Mouse (Mus musculus): Measurements from ENCODE around the gene Fas. TPM values are rescaled to one million over a fixed set of nuclear protein-coding genes. Genes with fewer than 3 reads are reported as not detected.

Fas gene
- polyA plus RNA-seq, 1 experiment from 2014 or later, result 10.6 TPM

GRCm38 (mm10) chr19:34292701-34293100 lies 2.2 kb downstream of the Fas start:
- no peak overlapping the region for H3K4me3 ChIP-seq (ENCODE audit: inconsistent target)
- no peaks in the 10 kb centered on the region for H3K79me2 ChIP-seq (ENCODE audit: inconsistent target)
- H3K27ac ChIP-seq, result no peak overlapping the region
- 88% methylated on average over 2 of the region's 2 CpGs for WGBS (ENCODE audit: missing documents)
- H3K36me3 ChIP-seq (ENCODE audit: inconsistent target), result no peaks in the 10 kb centered on the region

GRCm38 (mm10) chr19:34293376-34293947 lies 3.0 kb downstream of the Fas start:
- H3K4me3 ChIP-seq (ENCODE audit: inconsistent target), result no peak overlapping the region
- H3K36me3 ChIP-seq (ENCODE audit: inconsistent target), result no peaks in the 10 kb centered on the region
- WGBS (ENCODE audit: missing documents), result 100% methylated on average over 3 of the region's 3 CpGs
- no peak overlapping the region for H3K27ac ChIP-seq
- H3K79me2 ChIP-seq (ENCODE audit: inconsistent target), result no peaks in the 10 kb centered on the region

- no peak overlapping the region for H3K27ac ChIP-seq
- 94% methylated on average over 6 of the region's 6 CpGs for WGBS (ENCODE audit: missing documents)
- H3K79me2 ChIP-seq (ENCODE audit: inconsistent target), result no peaks in the 10 kb centered on the region
- no peaks in the 10 kb centered on the region for H3K36me3 ChIP-seq (ENCODE audit: inconsistent target)
- H3K4me3 ChIP-seq (ENCODE audit: inconsistent target), result no peak overlapping the region
Measured at GRCm38 (mm10) chr19:34295442-34295841, 5.0 kb downstream of the Fas start.

DNA sequence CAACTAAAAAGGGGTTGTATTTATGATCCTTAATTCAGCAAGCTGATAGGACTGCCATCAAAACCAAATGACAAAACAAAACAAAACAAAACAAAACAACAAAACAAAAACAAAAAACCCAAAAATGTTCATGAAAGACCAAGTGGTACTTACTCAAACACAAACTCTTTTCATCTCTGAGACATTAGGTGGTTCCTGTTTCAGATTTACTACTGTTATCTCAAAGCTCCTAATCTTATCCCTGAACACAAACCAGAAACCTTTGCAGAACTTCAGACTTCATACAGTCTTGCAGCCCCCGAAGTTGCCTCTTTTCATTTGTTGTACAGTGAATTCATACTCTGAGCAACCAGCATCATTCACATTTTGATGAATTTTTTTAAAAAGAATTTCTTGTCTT lies 8.1 kb downstream of the Fas start:
- 33% methylated on average over 1 of the region's 1 CpGs for WGBS (ENCODE audit: missing documents)
- H3K36me3 ChIP-seq (ENCODE audit: inconsistent target), result no peaks in the 10 kb centered on the region
- H3K79me2 ChIP-seq (ENCODE audit: inconsistent target), result no peaks in the 10 kb centered on the region
- H3K4me3 ChIP-seq (ENCODE audit: inconsistent target), result no peak overlapping the region
- H3K27ac ChIP-seq, result no peak overlapping the region

GRCm38 (mm10) chr19:34299229-34299628 lies 8.8 kb downstream of the Fas start:
- H3K27ac ChIP-seq, result no peak overlapping the region
- no peaks in the 10 kb centered on the region for H3K79me2 ChIP-seq (ENCODE audit: inconsistent target)
- H3K36me3 ChIP-seq (ENCODE audit: inconsistent target), result no peaks in the 10 kb centered on the region
- H3K4me3 ChIP-seq (ENCODE audit: inconsistent target), result no peak overlapping the region
- WGBS (ENCODE audit: missing documents), result 94% methylated on average over 4 of the region's 4 CpGs

DNA sequence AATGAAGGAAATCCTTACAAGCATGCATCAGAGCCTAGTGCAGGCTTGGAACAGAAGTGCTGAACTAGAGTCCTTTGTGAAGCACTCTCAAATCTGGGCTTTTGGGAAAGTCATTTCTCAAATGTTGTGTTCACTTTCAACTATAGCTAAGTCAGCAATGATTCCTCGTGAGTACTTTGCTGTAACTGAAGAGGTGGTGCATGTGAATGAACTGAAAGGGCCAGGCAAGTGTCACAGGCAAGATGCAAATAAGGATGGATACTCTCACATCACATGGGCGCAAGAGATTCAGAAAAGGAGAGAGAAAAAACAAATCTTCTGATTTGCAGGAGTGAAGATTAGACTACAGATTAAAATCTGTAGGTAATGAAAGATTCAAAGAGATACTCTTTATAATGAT lies 10.0 kb downstream of the Fas start:
- Histone ChIP-seq H3K4me3 (ENCODE audit: inconsistent target) (no peak overlapping the region), H3K79me2 (ENCODE audit: inconsistent target) (no peaks in the 10 kb centered on the region), H3K36me3 (ENCODE audit: inconsistent target) (no peaks in the 10 kb centered on the region), H3K27ac (no peak overlapping the region)
- 94% methylated on average over 2 of the region's 2 CpGs for WGBS (ENCODE audit: missing documents)

DNA sequence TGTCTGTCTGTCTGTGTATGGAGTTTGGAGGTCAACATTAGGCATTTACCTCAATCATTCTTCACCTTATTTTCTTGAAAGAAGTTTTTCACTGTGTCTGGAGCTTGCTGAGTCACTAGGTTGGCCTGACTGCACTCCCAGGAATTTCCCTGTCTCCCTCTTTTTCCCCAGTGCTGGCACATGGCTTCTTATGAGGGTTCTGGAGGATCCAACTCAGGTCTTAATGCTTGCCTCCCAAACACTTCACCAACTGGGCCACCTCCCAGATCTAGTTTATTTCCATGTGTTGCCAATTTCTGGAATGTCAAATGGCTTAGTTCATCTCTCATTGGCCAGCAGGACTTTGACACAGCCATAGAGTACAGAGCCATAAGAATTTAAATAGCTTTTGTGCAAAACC lies 14.5 kb downstream of the Fas start:
- H3K4me3 ChIP-seq (ENCODE audit: inconsistent target), result no peak overlapping the region
- peaks cover 8% of the 10 kb centered on the region; the same call in 1 of the 2 replicates for H3K36me3 ChIP-seq (ENCODE audit: inconsistent target)
- H3K27ac ChIP-seq, result no peak overlapping the region
- no peaks in the 10 kb centered on the region for H3K79me2 ChIP-seq (ENCODE audit: inconsistent target)

- no peak overlapping the region for H3K27ac ChIP-seq
- 90% methylated on average over 6 of the region's 6 CpGs for whole genome bisulfite sequencing (ENCODE audit: missing documents)
- no peaks in the 10 kb centered on the region for H3K79me2 ChIP-seq (ENCODE audit: inconsistent target)
- H3K4me3 ChIP-seq (ENCODE audit: inconsistent target), result no peak overlapping the region
- peaks cover 8% of the 10 kb centered on the region; the same call in 1 of the 2 replicates for H3K36me3 ChIP-seq (ENCODE audit: inconsistent target)
Measured at GRCm38 (mm10) chr19:34306794-34307193, 16.3 kb downstream of the Fas start.

DNA sequence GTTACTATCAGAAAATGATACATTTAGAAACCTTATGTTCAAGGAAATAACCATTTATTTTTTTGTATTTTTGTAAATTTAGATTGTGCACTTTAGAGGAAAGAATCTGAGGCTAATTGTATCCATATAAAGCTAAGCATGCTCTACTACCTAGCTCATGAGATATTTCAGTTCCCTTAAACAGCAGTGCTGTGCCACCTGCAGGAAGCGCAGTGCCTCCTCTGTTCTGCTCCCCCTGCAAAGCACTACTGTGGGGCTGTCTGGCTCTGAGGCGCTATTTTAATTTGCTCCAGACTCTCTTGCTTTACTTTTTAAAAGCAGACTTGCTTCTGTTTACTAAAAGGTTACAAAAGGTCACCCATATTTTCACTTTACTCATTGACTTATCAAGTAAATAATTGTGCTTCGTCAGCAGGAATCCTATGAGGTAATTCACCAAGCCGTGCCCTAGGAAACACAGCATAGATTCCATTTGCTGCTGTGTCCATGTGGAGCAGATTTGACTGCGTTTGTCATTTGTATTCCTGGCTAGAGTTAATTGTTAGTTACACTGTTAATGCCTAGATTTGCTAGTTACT lies 21.8 kb downstream of the Fas start:
- Histone ChIP-seq H3K27ac (no peak overlapping the region), H3K4me3 (ENCODE audit: inconsistent target) (no peak overlapping the region), H3K36me3 (ENCODE audit: inconsistent target) (peaks cover 6% of the 10 kb centered on the region; the same call in 1 of the 2 replicates), H3K79me2 (ENCODE audit: inconsistent target) (no peaks in the 10 kb centered on the region)
- 80% methylated on average over 5 of the region's 5 CpGs for WGBS (ENCODE audit: missing documents)

GRCm38 (mm10) chr19:34328051-34328450 lies 37.6 kb downstream of the Fas start:
- Histone ChIP-seq H3K79me2 (ENCODE audit: inconsistent target) (no peaks in the 10 kb centered on the region), H3K4me3 (ENCODE audit: inconsistent target) (no peak overlapping the region), H3K36me3 (ENCODE audit: inconsistent target) (no peaks in the 10 kb centered on the region), H3K27ac (no peak overlapping the region)
- 83% methylated on average over 3 of the region's 3 CpGs for WGBS (ENCODE audit: missing documents)

DNA sequence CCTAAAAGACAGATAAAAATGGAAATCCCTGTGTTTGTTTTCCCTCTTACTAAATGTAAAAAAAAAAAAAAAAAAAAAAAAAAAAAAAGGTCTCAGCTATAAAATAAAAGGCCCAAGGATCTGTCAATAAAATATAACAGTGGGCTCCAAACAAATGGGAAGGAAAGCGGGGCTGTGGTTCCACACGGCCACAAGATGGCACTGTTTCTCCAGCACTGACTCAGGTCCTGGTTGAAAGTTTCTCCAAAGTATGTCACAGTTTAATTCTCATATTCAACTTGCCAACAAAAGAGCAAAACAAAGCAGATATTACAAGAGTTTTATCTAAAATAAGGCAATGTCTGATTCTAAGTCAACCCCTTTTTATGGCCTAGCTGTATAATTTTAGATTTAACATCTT lies 43.8 kb downstream of the Fas start:
- H3K79me2 ChIP-seq (ENCODE audit: inconsistent target), result no peaks in the 10 kb centered on the region
- H3K27ac ChIP-seq, result no peak overlapping the region
- H3K36me3 ChIP-seq (ENCODE audit: inconsistent target), result no peaks in the 10 kb centered on the region
- H3K4me3 ChIP-seq (ENCODE audit: inconsistent target), result no peak overlapping the region
- WGBS (ENCODE audit: missing documents), result 0% methylated on average over 2 of the region's 2 CpGs

DNA sequence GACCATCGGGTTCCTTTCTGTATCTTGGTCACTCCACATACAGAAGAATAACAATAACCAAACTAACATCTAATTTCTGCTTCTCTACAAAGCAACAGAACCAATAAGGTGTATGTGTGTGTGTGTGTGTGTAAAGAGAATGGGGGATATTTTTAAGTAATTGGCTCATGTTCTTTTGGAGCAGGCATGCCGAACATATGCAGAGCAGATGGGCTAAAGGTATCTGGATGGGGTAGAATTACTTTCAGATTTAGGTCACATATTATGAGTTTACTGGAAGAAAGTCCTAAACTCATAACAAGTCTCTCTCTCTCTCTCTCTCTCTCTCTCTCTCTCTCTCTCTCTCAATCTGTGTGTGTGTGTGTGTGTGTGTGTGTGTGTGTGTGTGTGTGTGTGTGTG lies 54.2 kb downstream of the Fas start:
- H3K36me3 ChIP-seq (ENCODE audit: inconsistent target), result no peaks in the 10 kb centered on the region
- WGBS (ENCODE audit: missing documents), result 88% methylated on average over 2 of the region's 2 CpGs
- no peak overlapping the region for H3K27ac ChIP-seq
- no peak overlapping the region for H3K4me3 ChIP-seq (ENCODE audit: inconsistent target)
- H3K79me2 ChIP-seq (ENCODE audit: inconsistent target), result no peaks in the 10 kb centered on the region

DNA sequence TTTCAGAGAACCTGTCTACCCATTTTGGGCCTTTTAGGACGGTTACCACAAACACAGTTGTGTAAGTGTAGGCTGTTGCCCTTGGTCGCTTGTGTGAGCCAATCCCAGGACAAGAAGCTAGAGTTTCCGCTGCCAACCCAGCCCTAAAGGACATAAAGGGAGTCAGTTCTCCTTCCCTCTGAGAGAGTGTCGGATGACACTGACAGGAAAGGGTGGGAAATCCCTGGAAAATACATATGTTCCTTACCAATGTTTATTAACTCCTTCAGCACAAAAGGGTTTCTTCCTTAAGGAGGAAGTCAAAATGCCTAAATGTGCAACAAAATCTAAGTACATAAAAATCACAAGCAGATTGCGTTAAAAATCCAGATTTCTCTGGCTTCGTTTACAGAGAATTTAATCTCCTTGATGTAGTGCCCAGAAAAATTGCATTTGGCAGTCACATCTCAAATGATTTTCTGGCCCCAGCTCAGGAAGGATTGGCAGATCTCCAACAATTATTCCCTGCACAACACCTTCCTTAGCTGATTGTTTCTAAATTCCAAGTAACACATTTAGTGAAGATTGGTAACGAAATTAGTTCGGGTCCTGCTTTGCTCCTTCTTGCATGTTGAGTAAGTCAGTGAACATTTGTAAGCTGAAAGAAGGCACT lies 55.3 kb downstream of the Fas start:
- no peaks in the 10 kb centered on the region for H3K36me3 ChIP-seq (ENCODE audit: inconsistent target)
- H3K79me2 ChIP-seq (ENCODE audit: inconsistent target), result no peaks in the 10 kb centered on the region
- no peak overlapping the region for H3K4me3 ChIP-seq (ENCODE audit: inconsistent target)
- WGBS (ENCODE audit: missing documents), result 89% methylated on average over 8 of the region's 8 CpGs
- H3K27ac ChIP-seq, result no peak overlapping the region

DNA sequence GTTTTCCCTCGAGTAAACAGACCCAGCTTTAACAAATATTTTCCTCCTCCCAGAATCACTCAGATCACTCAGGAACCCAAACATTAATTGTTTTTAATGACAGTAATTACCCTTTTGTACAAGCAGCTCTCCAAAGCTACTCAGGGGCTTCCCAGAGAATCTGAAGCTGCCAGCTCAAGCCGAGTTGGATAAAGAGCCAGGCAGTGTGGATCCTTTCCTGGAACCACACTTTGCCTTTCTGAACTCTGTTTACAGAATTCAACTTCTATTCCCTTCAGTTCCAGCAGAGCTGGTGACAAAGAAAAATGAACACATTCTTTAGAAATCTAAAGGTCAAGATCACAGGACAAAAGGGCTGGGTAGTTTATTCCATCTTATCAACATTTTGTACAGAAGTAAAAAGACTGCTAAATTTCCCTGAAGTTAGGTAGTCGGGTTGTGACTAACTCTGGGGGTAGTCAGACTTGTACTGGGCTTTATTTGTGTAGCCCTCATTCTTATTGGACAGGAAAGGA lies 62.9 kb downstream of the Fas start:
- 79% methylated on average over 3 of the region's 3 CpGs for WGBS (ENCODE audit: missing documents)
- Histone ChIP-seq H3K27ac (no peak overlapping the region), H3K79me2 (ENCODE audit: inconsistent target) (no peaks in the 10 kb centered on the region), H3K36me3 (ENCODE audit: inconsistent target) (no peaks in the 10 kb centered on the region), H3K4me3 (ENCODE audit: inconsistent target) (no peak overlapping the region)

DNA sequence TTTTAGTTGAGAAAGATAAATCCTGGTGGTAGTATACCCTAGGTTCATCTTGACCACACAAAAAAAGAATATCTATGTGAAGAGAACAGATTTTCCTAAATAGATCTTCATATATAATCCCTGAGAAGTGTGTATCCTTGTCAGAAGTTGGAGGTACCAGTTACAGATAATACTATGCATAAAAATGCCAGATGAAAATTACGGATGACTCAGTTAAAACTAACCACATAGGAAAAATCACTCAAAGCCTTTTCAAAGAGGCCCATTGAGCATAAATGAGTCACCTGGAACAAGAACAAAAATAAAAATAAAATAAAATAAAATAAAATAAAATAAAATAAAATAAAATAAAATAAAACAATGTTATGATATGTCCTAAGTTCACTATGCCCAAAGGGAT lies 72.2 kb downstream of the Fas start:
- H3K4me3 ChIP-seq (ENCODE audit: inconsistent target), result no peak overlapping the region
- no peaks in the 10 kb centered on the region for H3K36me3 ChIP-seq (ENCODE audit: inconsistent target)
- H3K27ac ChIP-seq, result no peak overlapping the region
- no peaks in the 10 kb centered on the region for H3K79me2 ChIP-seq (ENCODE audit: inconsistent target)
- WGBS (ENCODE audit: missing documents), result no CpG with 5 or more reads among the region's 1 CpGs

Data from macrophage (primary cell).